Mouse (Mus musculus) embryonic facial prominence, embryonic 10.5 days (tissue): ENCODE data around the gene Ceacam18. TPM values are rescaled to one million over a fixed set of nuclear protein-coding genes. Genes with fewer than 3 reads are reported as not detected.

Experiments
- DNase-seq: peaks from one replicate; pipeline ENCODE4 v3.0.0-alpha.2; 2017; ENCODE audit warnings: low spot score
- H3K27ac ChIP-seq: fragments of 300-500 bp; sonication (generic); replicated peaks from 2 replicates; pipeline ENCODE4 v1.5.1; 2016; ENCODE audit warnings: mild to moderate bottlenecking
- H3K27me3 ChIP-seq: fragments of 300-500 bp; sonication (generic); replicated peaks from 2 replicates; pipeline ENCODE4 v1.6.1; 2016; ENCODE audit warnings: low read depth, mild to moderate bottlenecking; ENCODE audit not compliant: poor library complexity, severe bottlenecking
- H3K36me3 ChIP-seq: fragments of 300-500 bp; sonication (generic); replicated peaks from 2 replicates; pipeline ENCODE4 v1.6.1; 2016; ENCODE audit warnings: mild to moderate bottlenecking, moderate library complexity
- H3K4me1 ChIP-seq: fragments of 300-500 bp; sonication (generic); 2 replicates; pipeline ENCODE4 v1.6.1; 2016
- H3K4me3 ChIP-seq: fragments of 300-500 bp; sonication (generic); 2 replicates; pipeline ENCODE4 v1.5.1; 2016; ENCODE audit warnings: mild to moderate bottlenecking, moderate library complexity
- H3K9me3 ChIP-seq: fragments of 300-500 bp; sonication (generic); 2 replicates; pipeline ENCODE4 v1.6.1; 2016; ENCODE audit warnings: mild to moderate bottlenecking
- WGBS: fragments of 180-500 bp; shearing (Covaris S2); methylation state at CpG from one replicate; pipeline ENCODE4 v1.1.7; 2016; 5-methylcytosine and 5-hydroxymethylcytosine counted together
- polyA plus RNA-seq: library from polyadenylated mRNA; unstranded; fragments of >200 nt; fragmentation: Nextera tagmentation; extraction: Ambion mirVana; gene quantifications from 2 replicates; pipeline ENCODE4 v1.2.1, GENCODE M21; 2016

The Ceacam18 gene
- polyA plus RNA-seq, result not detected in 2 replicates

- Histone ChIP-seq H3K36me3 (no peaks in the 10 kb centered on the region), H3K27ac (no peak within 1 kb of the TSS), H3K9me3 (no peaks in the 10 kb centered on the region), H3K4me3 (no peak within 1 kb of the TSS), H3K4me1 (no peaks in the 10 kb centered on the region), H3K27me3 (no peaks in the 10 kb centered on the region)
- 76% methylated on average over 6 of the region's 6 CpGs for WGBS
- DNase-seq, result no peak
Measured at GRCm38 (mm10) chr7:43634500-43634899, at the start of gene Ceacam18. Ceacam18 (plus strand) TSS chr7:43634707.

GRCm38 (mm10) chr7:43584790-43585189 lies 49.7 kb upstream of the Ceacam18 start:
- DNase-seq, result no peak
- H3K4me1 ChIP-seq, result peaks cover 15% of the 10 kb centered on the region
- no peak overlapping the region for H3K27ac ChIP-seq
- H3K36me3 ChIP-seq, result peaks cover 73% of the 10 kb centered on the region
- no peak overlapping the region for H3K4me3 ChIP-seq
- no peaks in the 10 kb centered on the region for H3K9me3 ChIP-seq
- 91% methylated on average over 5 of the region's 5 CpGs for WGBS
- H3K27me3 ChIP-seq, result no peaks in the 10 kb centered on the region

DNA sequence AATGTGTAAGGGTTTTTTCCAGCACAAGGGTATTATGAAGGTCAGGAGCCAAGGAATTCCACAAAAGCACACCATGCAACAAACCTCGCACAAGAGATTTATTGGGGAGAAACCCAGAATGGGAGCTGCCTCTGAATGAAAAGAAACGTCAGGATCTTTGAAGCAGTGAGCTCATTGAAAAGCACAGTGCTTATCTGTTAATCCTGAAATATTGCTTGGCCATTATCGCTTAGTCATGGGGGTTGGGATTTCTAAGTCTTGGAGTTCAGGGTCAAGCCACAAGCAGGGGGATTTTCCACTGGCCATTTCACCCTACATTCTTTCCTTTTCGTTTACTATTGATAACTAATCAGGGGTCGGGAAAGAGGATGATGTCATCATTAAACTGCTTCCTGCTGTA lies 32.6 kb upstream of the Ceacam18 start:
- Histone ChIP-seq H3K4me1 (peaks cover 12% of the 10 kb centered on the region), H3K36me3 (no peaks in the 10 kb centered on the region), H3K4me3 (no peak overlapping the region), H3K27ac (no peak overlapping the region), H3K9me3 (no peaks in the 10 kb centered on the region), H3K27me3 (no peaks in the 10 kb centered on the region)
- WGBS, result 51% methylated on average over 5 of the region's 5 CpGs
- DNase-seq, result no peak

- H3K4me1 ChIP-seq, result peaks cover 16% of the 10 kb centered on the region
- peak within 1 kb of the TSS; percentile 24; the same call in 1 of the 2 replicates for H3K27ac ChIP-seq
- peak within 1 kb of the TSS; percentile 66 for H3K4me3 ChIP-seq
- peak; percentile 80 for DNase-seq
- H3K9me3 ChIP-seq, result no peaks in the 10 kb centered on the region
- 0 out of 2 replicates have a peak, but pooled peaks cover 4% of the 10 kb centered on the region for H3K27me3 ChIP-seq
- no peaks in the 10 kb centered on the region for H3K36me3 ChIP-seq
- 16% methylated on average over 41 of the region's 41 CpGs for WGBS
Measured at GRCm38 (mm10) chr7:43606896-43607742, 27.4 kb upstream of the Ceacam18 start, which contains the start of gene Zfp819. Zfp819 (plus strand) TSS chr7:43607169.

GRCm38 (mm10) chr7:43607743-43608287 lies 26.7 kb upstream of the Ceacam18 start:
- 48% methylated on average over 5 of the region's 5 CpGs for WGBS
- Histone ChIP-seq H3K27me3 (0 out of 2 replicates have a peak, but pooled peaks cover 4% of the 10 kb centered on the region), H3K27ac (no peak overlapping the region), H3K36me3 (no peaks in the 10 kb centered on the region), H3K9me3 (no peaks in the 10 kb centered on the region), H3K4me1 (peaks cover 11% of the 10 kb centered on the region; the same call in 1 of the 2 replicates), H3K4me3 (peak overlapping the region; percentile 66)
- no peak for DNase-seq

- no peaks in the 10 kb centered on the region for H3K9me3 ChIP-seq
- H3K4me3 ChIP-seq, result no peak overlapping the region
- no peak overlapping the region for H3K27ac ChIP-seq
- H3K27me3 ChIP-seq, result 0 out of 2 replicates have a peak, but pooled peaks cover 4% of the 10 kb centered on the region
- no peak for DNase-seq
- peaks cover 11% of the 10 kb centered on the region; the same call in 1 of the 2 replicates for H3K4me1 ChIP-seq
- no peaks in the 10 kb centered on the region for H3K36me3 ChIP-seq
- WGBS, result 83% methylated on average over 7 of the region's 7 CpGs
Measured at GRCm38 (mm10) chr7:43608316-43608824, 26.1 kb upstream of the Ceacam18 start.

GRCm38 (mm10) chr7:43613816-43614551 lies 20.5 kb upstream of the Ceacam18 start:
- Histone ChIP-seq H3K9me3 (no peaks in the 10 kb centered on the region), H3K4me3 (no peak overlapping the region), H3K27me3 (no peaks in the 10 kb centered on the region), H3K27ac (no peak overlapping the region), H3K36me3 (no peaks in the 10 kb centered on the region), H3K4me1 (no peaks in the 10 kb centered on the region)
- no peak for DNase-seq
- WGBS, result 91% methylated on average over 14 of the region's 14 CpGs

GRCm38 (mm10) chr7:43622927-43623326 lies 11.6 kb upstream of the Ceacam18 start:
- Histone ChIP-seq H3K27ac (no peak overlapping the region), H3K4me3 (no peak overlapping the region), H3K27me3 (no peaks in the 10 kb centered on the region), H3K4me1 (peaks cover 3% of the 10 kb centered on the region; the same call in 1 of the 2 replicates), H3K36me3 (no peaks in the 10 kb centered on the region), H3K9me3 (no peaks in the 10 kb centered on the region)
- DNase-seq, result no peak
- WGBS, result 80% methylated on average over 7 of the region's 7 CpGs

- peak; percentile 37 for DNase-seq
- H3K36me3 ChIP-seq, result no peaks in the 10 kb centered on the region
- no peak overlapping the region for H3K27ac ChIP-seq
- H3K27me3 ChIP-seq, result no peaks in the 10 kb centered on the region
- peaks cover 3% of the 10 kb centered on the region; the same call in 1 of the 2 replicates for H3K4me1 ChIP-seq
- WGBS, result 13% methylated on average over 10 of the region's 10 CpGs
- no peak overlapping the region for H3K4me3 ChIP-seq
- no peaks in the 10 kb centered on the region for H3K9me3 ChIP-seq
Measured at GRCm38 (mm10) chr7:43623819-43624218, 10.7 kb upstream of the Ceacam18 start.

DNA sequence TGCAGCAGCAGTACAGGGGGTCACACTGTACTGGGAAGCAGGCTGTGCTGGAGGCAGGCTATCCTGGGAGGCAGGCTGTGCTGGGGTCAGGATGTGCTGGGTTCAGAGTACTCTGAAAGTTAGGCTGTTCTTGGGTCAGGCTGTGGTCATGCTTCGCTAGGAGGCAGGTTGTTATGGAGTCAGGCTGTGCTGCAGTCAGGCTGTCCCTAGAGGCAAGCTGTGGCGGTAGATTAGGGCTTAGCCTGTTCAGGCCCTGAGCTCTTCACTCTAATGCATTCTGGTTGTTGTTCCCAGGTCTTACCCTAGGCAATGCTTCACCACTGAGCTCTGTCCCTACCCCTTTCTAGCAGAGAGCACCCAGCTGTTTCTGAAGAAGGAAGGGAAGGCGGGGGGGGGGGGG lies 9.4 kb upstream of the Ceacam18 start:
- no peaks in the 10 kb centered on the region for H3K36me3 ChIP-seq
- no peak overlapping the region for H3K27ac ChIP-seq
- peaks cover 3% of the 10 kb centered on the region; the same call in 1 of the 2 replicates for H3K4me1 ChIP-seq
- H3K9me3 ChIP-seq, result no peaks in the 10 kb centered on the region
- DNase-seq, result no peak
- H3K4me3 ChIP-seq, result no peak overlapping the region
- WGBS, result 66% methylated on average over 3 of the region's 3 CpGs
- H3K27me3 ChIP-seq, result no peaks in the 10 kb centered on the region

GRCm38 (mm10) chr7:43625794-43626422 lies 8.6 kb upstream of the Ceacam18 start:
- Histone ChIP-seq H3K4me1 (peaks cover 3% of the 10 kb centered on the region; the same call in 1 of the 2 replicates), H3K9me3 (no peaks in the 10 kb centered on the region), H3K27me3 (no peaks in the 10 kb centered on the region), H3K27ac (no peak overlapping the region), H3K4me3 (no peak overlapping the region), H3K36me3 (no peaks in the 10 kb centered on the region)
- 84% methylated on average over 8 of the region's 8 CpGs for WGBS
- no peak for DNase-seq

DNA sequence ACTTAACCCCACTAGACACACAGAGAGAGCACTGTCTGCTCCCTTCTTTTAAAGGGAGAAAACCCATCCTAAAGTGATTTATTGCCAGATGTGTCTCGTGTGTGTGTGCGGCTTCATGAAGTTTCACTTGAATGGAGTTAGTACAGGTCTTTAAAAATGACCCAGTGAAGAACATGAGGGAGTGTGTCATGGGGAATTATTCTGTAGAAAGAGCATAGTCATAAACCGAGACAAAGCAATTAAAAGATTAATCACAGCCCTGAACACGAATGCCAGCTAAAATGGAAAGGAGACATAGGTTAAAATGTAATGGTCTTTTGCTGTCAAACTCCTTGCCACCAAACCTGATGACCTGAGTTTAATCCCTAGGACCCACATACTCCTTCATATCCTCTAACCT lies 567 bp upstream of the Ceacam18 start:
- Histone ChIP-seq H3K9me3 (no peaks in the 10 kb centered on the region), H3K4me3 (no peak overlapping the region), H3K4me1 (no peaks in the 10 kb centered on the region), H3K27me3 (no peaks in the 10 kb centered on the region), H3K27ac (no peak overlapping the region), H3K36me3 (no peaks in the 10 kb centered on the region)
- no peak for DNase-seq
- 87% methylated on average over 4 of the region's 4 CpGs for WGBS
